Mouse (Mus musculus) lung, postnatal 0 days (tissue): ENCODE results near the gene Sbf2.

Source experiments
- CTCF ChIP-seq: IDR thresholded peaks from 2 replicates; pipeline ENCODE4 v1.5.1; 2016; ENCODE audit warnings: antibody characterized with exemption, mild to moderate bottlenecking
- EP300 ChIP-seq: IDR thresholded peaks from 2 replicates; pipeline ENCODE4 v1.6.1; 2016; ENCODE audit warnings: antibody characterized with exemption, mild to moderate bottlenecking, control low read depth

GRCm38 (mm10) chr7:110565815-110566549 lies 48.7 kb downstream of the Sbf2 start:
- TF ChIP-seq CTCF (no peak), EP300 (no peak)
